Mouse (Mus musculus): ENCODE data around the gene Galnt10.

GRCm38 (mm10) chr11:57819999-57820581 lies 174.8 kb downstream of the Galnt10 start:
- TF ChIP-seq POLR2A (IDR thresholded peaks at IDR 0.05; ENCODE audit: insufficient read depth, low read depth, low read length) (no peak), CTCF (IDR thresholded peaks at IDR 0.05) (peak; percentile 91), EP300 (IDR thresholded peaks at IDR 0.05; ENCODE audit: insufficient read depth, low read depth, low read length) (no peak)

Data from heart, adult 2 months (tissue).